Mouse (Mus musculus) adrenal gland, adult 18-20 months (tissue): ENCODE measurements at regions not wholly inside any gene's neighbourhood (a gene's known extent, or its start where the extent isn't known, plus 50 kb on each side); places are given as distances from the start of the nearest gene placed in this dataset.

Experiments
- DNase-seq, 2 experiments: peaks; one replicate each; pipeline ENCODE4 v3.0.0; 2021 to 2022; ENCODE audit warnings: low spot score in 2 of 2

DNA sequence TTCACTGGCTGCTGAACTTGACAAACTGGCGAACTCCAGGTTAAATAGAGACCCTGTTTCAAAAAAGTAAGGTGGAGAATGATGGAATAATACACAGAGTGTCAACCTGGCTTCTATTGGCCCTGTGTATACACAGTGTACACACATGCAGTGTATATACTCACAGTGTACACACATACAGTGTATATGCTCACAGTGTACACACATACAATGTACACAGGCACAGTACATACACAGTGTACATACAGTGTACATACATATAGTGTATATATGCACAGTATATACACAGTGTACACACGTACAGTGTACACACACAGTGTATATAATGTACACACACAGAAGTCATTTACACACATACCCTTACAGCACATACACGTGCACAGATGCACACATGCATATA is 52.4 kb upstream of the Aldh1b1 start:
- DNase-seq, result no peak

DNA sequence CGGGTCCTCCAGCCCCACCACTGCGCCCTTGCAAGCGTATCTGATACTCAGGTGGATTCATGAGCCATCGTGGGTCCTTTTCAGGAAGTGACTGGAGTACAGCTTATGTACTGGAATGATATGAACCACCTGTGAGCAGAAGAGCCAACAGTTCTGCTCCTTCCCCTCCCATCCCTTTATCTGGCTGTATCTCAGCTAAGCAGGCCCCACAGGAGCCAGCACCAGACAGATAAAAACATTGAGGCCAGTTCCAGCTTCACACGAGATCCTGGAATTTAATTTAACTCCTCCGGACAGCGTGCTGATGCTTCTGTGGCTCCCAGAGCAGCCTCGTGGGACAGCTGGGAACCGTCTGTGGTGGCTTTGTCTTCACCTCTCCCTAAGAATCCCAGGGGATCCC is 53.1 kb upstream of the Aldh1b1 start:
- DNase-seq, result no peak

DNA sequence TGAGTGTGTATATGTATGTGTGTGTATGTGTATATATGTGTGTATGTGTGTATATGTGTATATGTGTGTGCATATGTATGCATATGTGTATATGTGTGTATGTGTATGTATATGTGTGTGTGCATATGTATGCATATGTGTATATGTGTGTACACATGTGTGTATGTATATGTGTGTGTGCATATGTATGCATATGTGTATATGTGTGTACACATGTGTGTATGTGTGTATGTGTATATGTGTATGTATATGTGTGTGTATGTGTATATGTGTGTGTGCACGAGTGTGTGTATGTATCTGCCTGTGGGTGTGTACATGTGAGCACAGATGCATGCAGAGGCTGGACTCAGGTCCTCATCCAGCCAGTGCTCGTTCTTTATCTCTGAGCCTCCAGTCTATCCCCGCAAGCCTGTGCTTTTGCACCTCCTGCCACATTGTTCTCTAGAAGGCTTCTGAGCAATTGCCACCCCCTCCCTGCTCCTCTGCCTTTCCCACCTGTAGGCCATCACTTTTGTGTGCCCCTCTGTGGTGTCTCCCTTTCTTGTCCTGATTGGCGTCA is 53.9 kb upstream of the Aldh1b1 start:
- no peak for DNase-seq

DNA sequence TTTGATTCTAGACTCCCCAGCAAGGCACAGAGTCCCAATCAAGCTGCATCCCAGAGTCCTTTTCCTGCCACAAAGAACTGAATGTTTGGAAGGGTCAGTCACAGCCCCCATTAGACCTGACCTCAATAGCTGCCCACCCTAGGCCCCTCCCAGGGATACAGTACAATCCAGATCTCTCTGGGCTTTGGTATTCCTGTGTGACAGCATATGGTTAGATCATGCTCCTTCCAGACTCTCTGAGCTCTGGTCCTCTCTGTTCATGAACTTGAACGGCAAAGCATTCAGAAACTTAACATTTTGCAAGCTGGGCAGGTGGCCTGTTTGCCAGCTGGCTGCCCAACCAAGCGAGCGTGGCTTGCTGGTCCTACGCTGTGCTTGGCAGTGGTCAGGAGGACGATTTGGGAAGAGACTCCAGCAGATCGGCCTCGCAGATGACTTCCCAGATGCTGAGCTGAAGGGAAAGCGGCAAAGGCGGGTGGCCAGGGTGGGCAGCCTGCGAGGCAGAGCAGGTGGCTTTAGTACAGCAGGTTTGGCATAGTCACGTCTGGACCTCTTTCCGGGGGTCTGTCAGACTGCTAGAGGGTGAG is 58.0 kb upstream of the Aldh1b1 start:
- no peak for DNase-seq

DNA sequence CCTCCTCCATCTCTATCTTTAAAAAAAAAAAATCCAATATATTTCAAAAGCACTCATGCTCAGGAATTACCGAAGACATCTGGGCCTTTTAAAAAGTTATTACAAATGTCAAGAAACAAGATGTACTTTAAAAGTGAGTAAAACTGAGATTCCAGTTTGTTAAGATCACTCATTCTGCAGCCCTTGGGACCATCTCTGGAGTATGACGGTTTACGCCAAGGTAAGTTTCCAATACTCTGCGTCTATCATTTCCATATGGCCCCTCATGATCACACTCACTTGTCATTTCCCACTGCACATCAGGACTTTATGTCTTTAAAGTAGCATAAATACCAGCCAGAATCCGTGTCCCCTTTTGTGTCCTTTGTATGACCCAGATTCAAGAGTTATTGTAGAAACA is 58.5 kb upstream of the Aldh1b1 start:
- no peak for DNase-seq

DNA sequence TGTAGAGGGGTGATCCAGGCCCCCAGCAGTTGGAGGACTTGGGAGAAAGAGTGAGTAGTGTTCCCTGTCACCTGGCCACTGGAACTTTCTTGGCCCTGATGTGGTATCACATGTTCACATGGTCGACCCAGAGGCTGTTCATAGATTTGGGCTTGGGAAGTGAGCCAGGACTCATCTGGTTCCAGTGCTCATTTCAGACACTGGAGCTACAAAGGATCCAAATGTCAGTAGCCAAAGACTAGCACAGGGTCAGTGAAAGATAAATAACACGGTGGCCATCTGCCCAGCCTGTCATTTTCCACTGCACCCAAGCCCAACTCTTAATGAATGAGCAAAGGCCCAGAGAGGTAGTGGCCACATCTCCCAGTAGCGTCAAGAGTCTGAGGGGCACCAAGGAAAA is 59.1 kb upstream of the Aldh1b1 start:
- no peak for DNase-seq

DNA sequence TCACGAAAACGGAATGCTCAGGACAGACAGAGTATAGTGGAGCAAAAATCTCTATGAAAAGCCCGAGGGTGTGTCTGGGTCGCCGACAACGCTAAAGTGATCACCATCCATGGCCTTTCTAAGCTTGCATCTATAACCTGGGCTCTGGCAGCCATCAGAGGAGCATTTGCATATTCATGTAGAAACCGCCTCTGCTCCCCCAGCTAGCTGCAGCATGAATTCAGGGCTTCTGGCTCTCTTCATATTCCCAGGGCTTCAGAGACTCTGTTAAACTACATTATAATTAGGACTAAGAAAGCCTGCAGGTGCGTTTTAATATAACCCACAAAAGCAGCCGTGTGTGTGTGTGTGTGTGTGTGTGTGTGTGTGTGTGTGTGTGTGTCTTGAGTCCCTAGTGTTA is 59.7 kb upstream of the Aldh1b1 start:
- no peak for DNase-seq

DNA sequence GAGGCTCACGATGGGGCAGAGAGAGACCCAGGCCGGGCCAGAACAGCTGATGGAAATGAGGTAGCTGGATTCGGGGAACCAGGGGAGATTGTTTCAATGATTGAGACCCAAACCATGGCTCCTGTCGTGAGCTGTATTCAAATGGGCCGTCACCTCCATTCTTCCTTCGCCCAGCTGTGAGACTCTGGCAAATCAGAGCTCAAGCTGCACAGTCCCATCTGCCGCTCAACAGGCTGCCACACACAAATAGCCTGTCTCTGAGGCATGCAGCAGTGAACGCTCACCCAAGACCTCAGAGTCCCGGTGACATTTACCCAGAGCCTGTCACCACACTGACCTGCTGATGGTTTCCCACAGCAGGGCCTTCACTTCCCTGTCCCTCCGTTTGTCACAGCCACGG is 60.1 kb upstream of the Aldh1b1 start:
- DNase-seq, result no peak

DNA sequence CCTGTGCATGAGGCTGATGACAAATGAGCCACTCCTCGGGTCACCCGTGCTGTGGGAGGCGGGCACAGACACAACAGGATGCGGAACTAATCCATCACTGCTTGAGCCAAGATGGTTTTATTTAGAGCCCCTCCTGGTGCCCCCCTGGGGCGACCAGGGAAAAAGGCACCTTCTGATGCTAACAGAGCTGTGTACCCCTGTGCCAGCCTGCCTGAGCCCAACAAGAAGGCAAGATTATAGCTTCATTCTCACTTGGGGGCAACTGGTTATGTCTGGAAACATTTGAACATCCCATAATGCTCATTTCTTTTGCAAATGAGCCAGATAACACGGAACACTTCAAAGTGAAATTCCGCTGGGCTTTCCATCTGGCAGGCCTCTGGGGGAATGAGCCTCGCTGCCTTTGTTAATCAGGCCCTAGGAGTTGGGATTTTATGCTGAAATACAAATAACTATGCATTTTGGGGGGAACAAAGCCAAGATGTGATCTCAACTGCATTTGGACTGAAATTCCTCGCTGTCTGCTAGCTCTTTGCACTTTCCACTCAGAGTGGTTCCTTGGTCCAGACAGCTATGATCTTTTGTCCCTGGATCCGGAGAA is 62.5 kb upstream of the Aldh1b1 start:
- no peak for DNase-seq

DNA sequence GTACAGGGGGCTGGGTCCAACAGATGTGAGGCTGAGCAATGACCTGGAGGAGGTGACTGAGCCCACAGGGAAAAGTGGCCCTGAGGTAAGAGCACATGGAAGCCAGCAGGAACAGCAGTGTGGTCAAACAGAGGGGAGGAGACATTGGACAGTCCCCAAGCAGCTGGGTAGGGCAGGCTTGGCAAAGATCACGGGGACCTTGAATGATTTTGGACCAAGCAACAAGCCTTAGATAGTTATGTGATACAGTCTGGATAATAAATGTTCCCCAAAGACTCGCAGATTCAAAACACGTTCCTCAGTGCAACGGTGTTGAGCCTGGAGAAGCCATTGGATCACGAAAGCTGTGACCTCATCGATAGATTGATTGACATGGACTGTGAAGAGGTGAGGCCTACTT is 64.8 kb upstream of the Aldh1b1 start:
- no peak for DNase-seq

DNA sequence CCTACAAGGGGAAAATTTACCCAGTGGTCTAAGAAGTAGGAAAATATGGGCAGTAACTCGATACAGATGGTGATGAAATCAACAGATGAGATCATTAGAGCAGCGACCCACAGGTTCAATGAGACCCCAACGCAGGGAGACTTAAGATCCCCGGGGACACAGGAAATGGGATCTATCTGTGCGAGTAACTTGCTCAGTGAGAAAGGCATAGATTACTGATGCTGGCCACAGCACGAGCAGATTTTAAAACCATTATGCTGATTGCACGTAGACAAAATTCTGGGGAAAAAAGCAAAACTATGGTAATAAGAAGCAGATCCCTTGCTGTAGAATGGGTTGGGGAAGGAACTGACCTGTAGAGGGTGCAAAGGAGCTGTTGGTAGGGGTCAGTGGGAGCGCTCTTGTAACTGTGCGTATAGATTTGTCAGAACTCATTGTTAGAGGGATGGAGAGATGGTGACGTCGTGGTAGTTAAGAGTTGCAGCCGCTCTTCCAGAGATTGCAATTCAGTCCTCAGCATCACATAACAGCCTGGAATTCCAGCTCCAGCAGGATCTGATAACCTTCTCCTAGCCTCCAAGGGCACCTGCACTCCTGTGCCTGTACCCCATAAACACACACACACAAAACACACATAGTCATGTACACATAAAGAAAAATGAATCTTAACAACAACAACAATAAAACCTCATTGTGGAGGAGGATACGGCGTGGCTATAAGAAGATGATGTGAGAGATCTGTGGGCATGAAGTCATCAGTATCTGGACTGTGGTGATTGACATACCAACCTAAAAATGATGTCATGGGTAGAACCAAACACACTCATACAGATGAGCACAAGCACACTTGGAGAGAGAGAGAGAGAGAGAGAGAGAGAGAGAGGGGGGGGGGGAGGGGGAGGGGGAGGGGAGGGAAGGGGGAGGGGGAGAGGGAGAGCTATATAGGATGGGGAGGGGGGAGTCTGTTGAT is 67.7 kb upstream of the Aldh1b1 start:
- DNase-seq, result no peak

DNA sequence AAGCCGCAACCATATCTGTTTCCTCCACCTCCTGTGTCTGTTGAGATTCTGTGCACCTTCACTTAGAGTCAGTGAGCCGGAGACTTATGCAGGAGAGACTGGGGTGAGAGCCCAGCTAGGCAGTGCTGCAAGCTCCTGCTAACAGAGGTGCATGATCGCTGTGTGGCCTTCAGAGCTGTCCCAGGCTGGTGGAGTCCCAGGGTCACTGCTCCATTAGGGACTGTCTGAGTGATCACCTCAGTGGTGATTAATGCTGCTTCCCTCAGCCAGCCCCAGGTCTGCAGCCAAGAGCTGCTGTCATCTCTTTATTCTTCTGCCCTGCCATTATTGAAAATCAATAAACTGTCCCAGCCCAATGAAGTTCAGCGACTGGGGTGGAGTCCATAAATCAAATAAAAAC is 69.0 kb upstream of the Aldh1b1 start:
- DNase-seq, result no peak

DNA sequence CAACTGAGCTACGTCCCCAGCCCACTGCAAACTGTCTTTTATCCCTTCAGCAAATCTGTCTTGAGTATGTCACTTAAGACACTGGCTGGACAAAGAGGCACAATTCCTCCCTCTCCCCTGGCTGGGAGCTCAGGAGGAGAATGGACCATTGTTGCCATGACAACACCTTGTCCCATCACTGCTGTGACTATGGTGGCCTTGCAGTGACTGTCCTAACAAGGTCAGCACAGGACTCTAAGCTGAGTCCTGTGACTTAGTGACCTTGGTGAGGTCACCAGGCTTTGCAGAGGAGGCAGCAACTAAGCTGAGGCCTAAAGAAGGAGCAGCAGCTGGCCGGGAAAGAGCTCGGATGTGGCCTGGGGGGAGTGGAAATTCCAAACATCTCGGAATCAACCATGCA is 70.0 kb upstream of the Aldh1b1 start:
- DNase-seq, result peak in 1 of 2 experiments; percentile 28

DNA sequence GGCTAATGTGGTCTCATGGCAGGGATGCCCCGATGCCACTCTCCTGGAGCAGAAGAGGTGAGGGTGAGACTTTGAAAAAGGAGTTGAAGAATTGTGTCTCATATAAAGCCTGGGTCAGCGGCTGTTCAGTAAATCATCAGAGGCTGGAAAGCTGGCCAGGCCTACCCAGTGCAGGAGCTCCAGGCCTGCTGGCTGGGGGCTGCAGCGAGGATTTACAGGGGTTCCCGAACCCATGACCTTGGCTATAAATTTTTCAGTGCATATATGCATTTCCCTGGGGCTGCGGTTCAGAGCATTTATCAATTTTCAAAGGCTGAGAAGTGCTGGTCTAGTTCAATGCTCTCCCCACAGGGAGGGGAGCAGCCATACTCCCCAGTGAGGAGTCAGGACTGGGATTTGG is 70.9 kb upstream of the Aldh1b1 start:
- DNase-seq, result no peak

DNA sequence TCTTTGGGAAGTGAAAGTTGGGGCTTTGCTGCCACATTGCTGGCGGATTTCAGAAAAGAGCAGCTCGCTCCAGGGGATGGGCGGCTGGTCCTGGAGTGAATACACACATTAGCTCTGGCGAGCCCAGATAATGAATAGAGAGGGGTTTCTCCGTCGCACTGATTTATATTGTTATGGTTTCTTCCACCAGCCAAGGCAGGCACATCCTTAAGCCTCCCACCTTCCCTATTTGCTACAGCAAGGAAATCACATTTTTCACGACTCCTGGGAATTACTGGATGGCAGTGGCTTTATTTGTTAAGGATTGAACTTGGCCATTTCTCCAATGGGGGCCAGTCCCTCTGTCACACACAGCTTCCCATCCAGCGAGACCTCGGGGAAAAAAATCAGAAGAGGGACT is 71.3 kb upstream of the Aldh1b1 start:
- no peak for DNase-seq

DNA sequence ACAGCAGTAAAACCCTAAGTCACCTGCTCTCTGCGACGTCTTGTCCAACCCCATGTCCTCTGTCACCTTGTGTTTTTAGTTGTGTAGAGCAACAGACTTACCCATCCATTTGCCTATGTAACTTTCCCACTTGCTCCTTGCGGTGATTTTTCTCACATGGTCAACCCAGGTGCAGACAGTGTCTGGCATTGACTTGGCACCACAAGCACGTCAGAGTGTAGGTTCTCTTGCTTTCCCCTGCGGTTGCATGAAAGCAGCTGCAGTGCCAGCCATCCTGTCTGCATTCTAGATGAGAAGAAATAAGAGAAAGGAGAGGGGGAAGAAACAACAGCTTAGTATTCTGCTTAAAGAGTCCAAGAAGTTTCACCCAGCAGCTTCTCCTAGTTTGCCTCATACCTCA is 72.0 kb upstream of the Aldh1b1 start:
- no peak for DNase-seq

DNA sequence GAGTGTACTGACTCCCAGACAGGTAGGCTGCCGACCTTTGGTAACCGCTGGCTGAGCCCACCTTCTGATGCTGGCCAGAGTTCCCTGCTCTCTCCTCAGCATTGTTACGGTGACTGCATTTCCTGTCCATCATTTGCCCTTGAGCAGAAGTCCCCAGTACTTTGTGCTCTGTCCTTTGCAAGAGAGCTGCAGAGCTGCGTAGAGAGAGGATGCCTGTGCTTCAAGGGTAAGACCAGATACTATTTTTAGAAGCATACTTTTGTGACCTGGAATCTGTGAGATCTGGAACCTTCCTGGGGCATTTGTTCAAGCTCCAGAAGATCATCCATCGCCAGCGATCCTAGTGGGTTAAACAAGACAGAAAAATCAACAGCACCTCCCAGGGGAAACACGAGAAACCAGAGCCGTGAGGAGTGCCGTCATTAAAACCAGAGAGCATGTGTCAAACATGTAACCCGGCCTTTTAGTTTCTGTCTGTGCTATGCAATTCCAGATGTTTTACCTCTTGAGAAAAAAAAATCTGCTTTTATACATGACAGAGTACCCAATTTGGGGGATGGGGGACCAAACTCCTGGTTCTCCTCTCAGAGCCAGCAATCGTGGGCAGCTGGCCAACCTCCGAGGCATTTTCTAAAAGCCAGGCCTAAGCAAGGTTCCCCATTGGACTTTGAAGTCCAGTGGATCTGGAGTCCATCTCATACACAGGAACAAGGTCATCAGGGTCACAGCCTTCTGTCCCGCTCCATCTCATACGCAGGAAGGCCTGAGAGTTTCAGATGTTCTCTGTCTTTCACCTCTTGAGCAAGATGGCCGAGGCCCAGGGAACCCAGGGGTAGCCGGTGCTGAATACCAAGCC is 73.5 kb upstream of the Aldh1b1 start:
- no peak for DNase-seq

DNA sequence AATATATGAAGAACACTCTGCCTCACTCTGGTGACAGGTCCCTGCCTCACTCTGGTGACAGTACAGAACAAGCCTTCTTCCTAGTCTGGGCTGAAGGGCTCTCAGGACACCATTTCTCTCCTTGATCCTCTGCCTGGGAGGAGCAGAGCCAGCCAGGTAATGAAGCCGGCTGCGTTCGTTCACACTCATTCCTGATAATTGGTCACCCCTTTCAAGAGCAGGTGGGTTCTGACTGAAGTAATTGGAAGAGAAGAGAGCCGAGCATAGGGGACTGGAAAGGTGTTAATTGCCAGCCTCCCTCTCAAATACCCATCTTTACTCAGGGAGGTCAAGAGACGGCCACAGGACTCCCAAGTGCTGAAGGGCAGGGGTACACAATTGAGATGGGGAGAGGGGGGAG is 78.5 kb upstream of the Aldh1b1 start:
- no peak for DNase-seq

DNA sequence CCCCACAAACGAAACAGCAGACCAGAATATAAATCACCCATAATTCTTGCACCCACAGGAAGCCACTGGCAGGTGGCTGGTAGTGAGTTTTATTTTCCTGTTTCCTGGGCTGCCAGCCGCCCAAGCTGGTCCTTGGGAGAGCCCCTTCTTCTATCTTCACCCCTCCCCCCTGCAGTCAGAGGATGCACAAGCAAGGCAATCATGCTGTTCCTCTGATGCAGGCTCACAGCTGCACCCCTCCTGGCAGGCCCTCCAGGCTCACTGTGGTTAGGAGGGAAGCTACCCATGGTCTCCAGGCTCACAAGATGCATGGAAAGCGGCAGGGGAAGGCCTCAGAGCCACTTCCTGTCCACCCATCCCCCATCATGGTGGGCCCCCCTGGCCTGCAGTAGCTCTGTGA is 79.3 kb upstream of the Aldh1b1 start:
- no peak for DNase-seq

DNA sequence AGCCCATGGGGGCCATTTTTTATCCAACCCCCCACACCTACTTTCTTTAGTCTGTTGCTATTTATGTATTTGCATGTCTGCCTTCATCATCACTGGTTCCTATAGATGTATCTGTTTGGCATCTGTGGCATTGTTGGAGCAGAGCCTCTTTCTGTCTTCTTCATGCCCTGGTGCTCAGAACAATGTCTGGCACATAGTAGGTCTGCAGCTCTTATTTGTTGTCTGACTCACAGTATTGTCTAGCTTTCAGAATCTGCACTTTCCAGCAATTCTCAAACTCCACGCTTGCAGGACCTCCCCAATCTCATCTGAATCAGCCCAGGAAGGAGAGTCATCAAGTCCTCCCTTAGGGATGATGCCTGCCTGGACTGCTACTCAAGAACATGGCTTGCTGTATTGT is 82.9 kb upstream of the Aldh1b1 start:
- DNase-seq, result no peak

DNA sequence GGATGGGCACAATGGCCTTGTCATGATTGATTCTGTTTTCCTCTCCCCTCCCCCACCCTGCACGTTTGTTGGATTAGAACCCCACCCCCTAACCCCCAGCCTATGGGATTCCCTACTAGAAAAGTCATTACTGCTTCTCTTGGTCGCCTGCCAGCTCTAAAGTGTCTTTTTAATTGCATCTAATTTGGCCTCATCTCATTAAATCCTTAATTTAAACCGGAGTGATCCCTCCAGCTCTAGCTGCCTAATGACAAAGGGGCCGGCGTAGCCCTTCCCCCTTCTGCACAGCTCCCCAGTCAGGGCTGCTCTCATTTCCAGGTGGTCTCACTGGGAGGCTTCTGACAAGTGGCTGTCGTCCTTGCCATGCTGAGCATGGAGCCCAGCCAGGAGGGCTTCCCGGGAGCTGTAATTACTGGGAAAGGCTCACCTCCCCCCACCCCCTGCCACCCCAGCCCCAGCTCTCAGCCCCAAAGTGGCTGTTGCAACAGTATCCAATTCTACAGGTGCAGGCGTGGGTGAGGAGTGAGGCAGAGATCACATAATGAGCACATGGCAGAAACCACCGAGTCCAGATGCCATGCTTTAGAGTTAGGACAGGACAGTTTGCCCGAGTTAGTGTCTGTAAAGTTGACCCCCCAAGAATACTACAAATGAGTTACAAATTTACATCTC is 84.8 kb upstream of the Aldh1b1 start:
- DNase-seq, result no peak
